Mouse (Mus musculus) hindbrain, embryonic 12.5 days (tissue): ENCODE measurements around the gene Slc6a17. TPM values are rescaled to one million over a fixed set of nuclear protein-coding genes. Genes with fewer than 3 reads are reported as not detected.

Experiments used
- ATAC-seq: fragments of 200-750 bp; cut with Nextera tagmentation; 2 replicates; pipeline ENCODE4 v1.8.0; 2017; ENCODE audit warnings: moderate TSS enrichment; ENCODE audit not compliant: low FRiP score
- H3K27ac ChIP-seq: fragments of 300-500 bp; sonication (generic); 2 replicates; pipeline ENCODE4 v1.5.1; 2016; ENCODE audit warnings: mild to moderate bottlenecking
- H3K27me3 ChIP-seq: fragments of 300-500 bp; sonication (generic); 2 replicates; pipeline ENCODE4 v1.6.1; 2016; ENCODE audit warnings: mild to moderate bottlenecking
- H3K36me3 ChIP-seq: fragments of 300-500 bp; sonication (generic); 2 replicates; pipeline ENCODE4 v1.6.1; 2016; ENCODE audit warnings: mild to moderate bottlenecking
- H3K4me1 ChIP-seq: fragments of 300-500 bp; sonication (generic); 2 replicates; pipeline ENCODE4 v1.6.1; 2016
- H3K4me2 ChIP-seq: fragments of 300-500 bp; sonication (generic); replicated peaks from 2 replicates; pipeline ENCODE4 v1.6.1; 2016; ENCODE audit warnings: mild to moderate bottlenecking
- H3K4me3 ChIP-seq: fragments of 300-500 bp; sonication (generic); 2 replicates; pipeline ENCODE4 v1.5.1; 2016; ENCODE audit warnings: mild to moderate bottlenecking
- H3K9ac ChIP-seq: fragments of 300-500 bp; sonication (generic); 2 replicates; pipeline ENCODE4 v1.6.1; 2016; ENCODE audit warnings: mild to moderate bottlenecking, moderate library complexity
- H3K9me3 ChIP-seq: fragments of 300-500 bp; sonication (generic); replicated peaks from 2 replicates; pipeline ENCODE4 v1.6.1; 2016; ENCODE audit warnings: mild to moderate bottlenecking
- WGBS: fragments of 180-500 bp; shearing (Covaris S2); methylation state at CpG from one replicate; pipeline ENCODE4 v1.1.7; 2016; 5-methylcytosine and 5-hydroxymethylcytosine counted together
- polyA plus RNA-seq: library from polyadenylated mRNA; unstranded; fragments of >200 nt; fragmentation: Nextera tagmentation; extraction: Ambion mirVana; gene quantifications from 2 replicates; pipeline ENCODE4 v1.2.1, GENCODE M21; 2016

Slc6a17 gene
- polyA plus RNA-seq, 1 experiment from 2014 or later = 5.6 TPM

DNA sequence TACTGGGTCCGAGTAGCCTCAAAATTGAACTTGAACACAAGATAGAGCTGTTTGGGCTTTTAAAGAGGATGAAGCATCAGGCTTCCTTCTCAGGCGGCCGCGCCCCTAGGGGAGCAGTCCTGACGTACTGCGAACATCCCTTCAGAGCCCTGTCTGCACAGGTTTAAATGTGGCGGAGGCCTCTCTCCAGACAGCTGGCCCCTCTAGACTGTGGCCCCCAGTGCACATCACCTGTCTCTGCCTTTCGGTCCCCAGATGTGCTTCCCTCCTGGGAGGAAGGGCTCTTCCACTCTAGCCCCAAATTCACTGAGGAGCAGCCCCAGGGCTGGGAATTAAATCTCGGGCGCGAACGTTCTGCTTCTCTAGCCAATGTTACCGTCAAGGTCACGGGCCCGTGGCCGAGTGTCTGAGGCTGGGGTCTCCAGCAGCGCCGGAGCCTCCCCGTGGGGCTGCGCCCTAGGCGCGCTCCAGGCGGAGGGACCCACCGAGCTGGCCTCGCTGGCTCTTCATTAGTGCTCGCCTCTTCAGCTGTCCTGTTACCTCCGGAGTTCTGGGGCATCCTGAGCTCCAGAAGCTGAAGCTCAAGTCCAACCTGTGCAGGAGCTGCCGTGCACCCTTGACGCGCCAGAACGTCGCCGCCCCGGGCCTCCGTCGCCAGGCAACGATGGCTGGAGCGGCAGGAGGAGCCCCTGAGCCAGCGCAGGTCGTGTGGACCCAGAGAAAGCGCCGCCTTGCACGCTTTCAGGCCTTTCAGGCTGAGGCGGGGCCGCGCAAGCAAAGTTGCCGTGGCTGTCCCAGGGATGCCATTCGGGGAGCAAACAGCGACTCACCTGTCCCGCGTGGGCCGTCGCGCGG, 815 bp downstream of the Slc6a17 start:
- Histone ChIP-seq H3K27ac (no peak overlapping the region), H3K9ac (peak overlapping the region; percentile 64), H3K27me3 (peaks cover 64% of the 10 kb centered on the region), H3K9me3 (no peaks in the 10 kb centered on the region), H3K36me3 (no peaks in the 10 kb centered on the region), H3K4me1 (peaks cover 14% of the 10 kb centered on the region), H3K4me3 (peak overlapping the region; percentile 63), H3K4me2 (peak overlapping the region; percentile 98)
- peak; percentile 83 for ATAC-seq
- 4% methylated on average over 55 of the region's 55 CpGs for WGBS

DNA sequence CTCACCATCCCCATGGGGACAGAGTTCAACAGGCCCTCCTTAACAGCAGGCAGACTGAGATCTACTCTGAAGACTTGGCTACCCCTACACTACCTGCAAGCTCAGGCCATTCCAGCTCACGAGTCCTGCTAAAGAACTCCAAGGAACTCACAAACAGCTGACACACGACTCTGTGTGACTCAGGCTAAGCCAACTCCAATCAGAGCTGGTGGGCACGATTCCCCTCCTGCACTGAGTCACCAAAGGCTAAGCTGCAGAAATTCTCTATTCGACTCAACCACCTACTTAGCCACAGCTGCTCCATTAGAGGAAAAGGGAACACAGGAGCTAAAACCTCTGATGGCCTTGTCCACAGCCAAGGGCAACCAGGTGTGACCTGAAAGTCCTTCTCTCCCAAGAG, 1.8 kb downstream of the Slc6a17 start:
- Histone ChIP-seq H3K9me3 (no peaks in the 10 kb centered on the region), H3K27ac (no peak overlapping the region), H3K4me3 (no peak overlapping the region), H3K4me1 (peaks cover 14% of the 10 kb centered on the region), H3K36me3 (no peaks in the 10 kb centered on the region), H3K9ac (no peak overlapping the region), H3K4me2 (no peak overlapping the region), H3K27me3 (peaks cover 63% of the 10 kb centered on the region)
- WGBS = 68% methylated on average over 4 of the region's 4 CpGs
- ATAC-seq = no peak

- no peak overlapping the region for H3K9ac ChIP-seq
- 90% methylated on average over 3 of the region's 3 CpGs for whole genome bisulfite sequencing
- no peak overlapping the region for H3K4me3 ChIP-seq
- no peak overlapping the region for H3K4me2 ChIP-seq
- peaks cover 20% of the 10 kb centered on the region for H3K27me3 ChIP-seq
- no peak for ATAC-seq
- H3K27ac ChIP-seq = no peak overlapping the region
- H3K9me3 ChIP-seq = no peaks in the 10 kb centered on the region
- H3K4me1 ChIP-seq = peaks cover 5% of the 10 kb centered on the region; the same call in 1 of the 2 replicates
- H3K36me3 ChIP-seq = no peaks in the 10 kb centered on the region
These were observed 6.4 kb downstream of the Slc6a17 start for GRCm38 (mm10) chr3:107511416-107511815.

- no peak overlapping the region for H3K4me3 ChIP-seq
- 82% methylated on average over 8 of the region's 8 CpGs for WGBS
- no peaks in the 10 kb centered on the region for H3K36me3 ChIP-seq
- H3K9me3 ChIP-seq = no peaks in the 10 kb centered on the region
- H3K27ac ChIP-seq = no peak overlapping the region
- no peak overlapping the region for H3K4me2 ChIP-seq
- ATAC-seq = no peak
- H3K9ac ChIP-seq = no peak overlapping the region
- H3K27me3 ChIP-seq = 0 out of 2 replicates have a peak, but pooled peaks cover 6% of the 10 kb centered on the region
- H3K4me1 ChIP-seq = peaks cover 18% of the 10 kb centered on the region
These were observed 9.1 kb downstream of the Slc6a17 start for GRCm38 (mm10) chr3:107508696-107509095.

DNA sequence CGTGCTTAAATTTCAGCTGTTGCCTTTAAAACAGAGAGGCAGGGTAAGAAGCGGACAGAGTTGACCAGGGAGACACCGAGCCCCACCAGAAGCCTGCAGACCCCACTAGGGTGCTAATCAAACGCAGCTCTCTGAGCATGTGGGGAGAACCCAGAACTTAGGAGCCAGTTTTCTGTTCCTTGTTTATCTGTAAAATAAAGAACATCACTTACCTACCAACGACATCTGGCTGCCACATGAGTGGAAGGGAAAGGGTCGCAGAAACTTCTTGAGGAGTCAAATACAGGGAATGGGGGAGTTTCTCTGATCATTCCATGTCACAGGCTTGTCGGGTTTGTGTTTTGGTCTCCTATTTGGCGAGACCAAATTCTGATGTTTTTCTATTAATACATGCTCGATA, 9.9 kb downstream of the Slc6a17 start:
- no peaks in the 10 kb centered on the region for H3K36me3 ChIP-seq
- WGBS = 75% methylated on average over 9 of the region's 9 CpGs
- no peak overlapping the region for H3K4me3 ChIP-seq
- H3K9ac ChIP-seq = no peak overlapping the region
- no peaks in the 10 kb centered on the region for H3K9me3 ChIP-seq
- no peak overlapping the region for H3K4me2 ChIP-seq
- no peak overlapping the region for H3K27ac ChIP-seq
- ATAC-seq = no peak
- peaks cover 18% of the 10 kb centered on the region for H3K4me1 ChIP-seq
- 0 out of 2 replicates have a peak, but pooled peaks cover 6% of the 10 kb centered on the region for H3K27me3 ChIP-seq

- H3K27me3 ChIP-seq = 0 out of 2 replicates have a peak, but pooled peaks cover 6% of the 10 kb centered on the region
- no peak for ATAC-seq
- H3K4me3 ChIP-seq = no peak overlapping the region
- 69% methylated on average over 4 of the region's 4 CpGs for WGBS
- no peak overlapping the region for H3K4me2 ChIP-seq
- H3K27ac ChIP-seq = no peak overlapping the region
- H3K36me3 ChIP-seq = no peaks in the 10 kb centered on the region
- peaks cover 19% of the 10 kb centered on the region for H3K4me1 ChIP-seq
- no peaks in the 10 kb centered on the region for H3K9me3 ChIP-seq
- H3K9ac ChIP-seq = no peak overlapping the region
These were observed 11.3 kb downstream of the Slc6a17 start for GRCm38 (mm10) chr3:107506531-107506930.

GRCm38 (mm10) chr3:107505464-107506367, 12.1 kb downstream of the Slc6a17 start:
- Histone ChIP-seq H3K36me3 (no peaks in the 10 kb centered on the region), H3K4me3 (no peak overlapping the region), H3K9me3 (no peaks in the 10 kb centered on the region), H3K27ac (peak overlapping the region; percentile 64), H3K9ac (no peak overlapping the region), H3K27me3 (0 out of 2 replicates have a peak, but pooled peaks cover 6% of the 10 kb centered on the region), H3K4me1 (peaks cover 22% of the 10 kb centered on the region), H3K4me2 (no peak overlapping the region)
- peak; percentile 65 for ATAC-seq
- WGBS = 29% methylated on average over 4 of the region's 4 CpGs

DNA sequence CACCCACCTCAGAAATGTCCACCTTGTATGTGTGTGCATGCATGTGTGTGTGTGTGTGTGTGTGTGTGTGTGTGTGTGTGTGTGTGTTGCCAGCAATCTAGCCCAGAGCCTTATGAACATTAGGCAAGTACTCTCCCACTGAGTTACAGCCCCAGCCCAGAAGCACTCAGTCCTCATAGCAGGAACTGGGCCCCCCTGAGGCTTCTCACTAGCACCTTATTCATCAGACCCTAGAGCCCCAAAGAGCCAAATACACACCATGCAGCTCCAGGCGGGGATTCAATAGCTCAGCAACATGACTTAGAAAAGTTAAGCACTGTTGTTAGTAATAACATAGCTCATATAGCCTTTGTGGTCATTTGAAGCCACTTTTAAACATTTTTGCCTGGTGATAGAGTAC, 13.3 kb downstream of the Slc6a17 start:
- 50% methylated on average over 1 of the region's 1 CpGs for WGBS
- Histone ChIP-seq H3K4me1 (peaks cover 22% of the 10 kb centered on the region), H3K27ac (no peak overlapping the region), H3K36me3 (no peaks in the 10 kb centered on the region), H3K4me2 (no peak overlapping the region), H3K9me3 (no peaks in the 10 kb centered on the region), H3K4me3 (no peak overlapping the region), H3K9ac (no peak overlapping the region), H3K27me3 (0 out of 2 replicates have a peak, but pooled peaks cover 6% of the 10 kb centered on the region)
- ATAC-seq = no peak

DNA sequence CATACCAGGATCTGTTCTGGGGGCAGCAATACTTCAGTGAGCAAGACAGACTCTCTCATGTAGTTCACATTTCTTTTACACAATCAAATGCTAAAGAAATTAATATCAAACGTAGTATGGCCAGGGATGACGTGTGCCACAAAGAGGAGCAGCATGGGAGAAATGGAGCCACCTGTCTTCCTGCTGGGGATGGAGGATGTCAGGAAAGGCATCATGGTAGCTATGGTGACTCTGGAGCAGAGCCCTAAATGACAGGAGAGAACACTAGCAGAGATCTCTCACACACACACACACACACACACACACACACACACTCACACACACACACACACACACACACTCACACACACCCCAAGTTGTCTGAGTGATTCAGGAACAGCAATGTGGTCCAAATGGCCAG, 14.1 kb downstream of the Slc6a17 start:
- no peak for ATAC-seq
- no peak overlapping the region for H3K4me3 ChIP-seq
- WGBS = 79% methylated on average over 2 of the region's 2 CpGs
- H3K9me3 ChIP-seq = no peaks in the 10 kb centered on the region
- no peak overlapping the region for H3K9ac ChIP-seq
- H3K27me3 ChIP-seq = 0 out of 2 replicates have a peak, but pooled peaks cover 6% of the 10 kb centered on the region
- no peak overlapping the region for H3K27ac ChIP-seq
- no peaks in the 10 kb centered on the region for H3K36me3 ChIP-seq
- H3K4me1 ChIP-seq = peaks cover 22% of the 10 kb centered on the region
- no peak overlapping the region for H3K4me2 ChIP-seq

DNA sequence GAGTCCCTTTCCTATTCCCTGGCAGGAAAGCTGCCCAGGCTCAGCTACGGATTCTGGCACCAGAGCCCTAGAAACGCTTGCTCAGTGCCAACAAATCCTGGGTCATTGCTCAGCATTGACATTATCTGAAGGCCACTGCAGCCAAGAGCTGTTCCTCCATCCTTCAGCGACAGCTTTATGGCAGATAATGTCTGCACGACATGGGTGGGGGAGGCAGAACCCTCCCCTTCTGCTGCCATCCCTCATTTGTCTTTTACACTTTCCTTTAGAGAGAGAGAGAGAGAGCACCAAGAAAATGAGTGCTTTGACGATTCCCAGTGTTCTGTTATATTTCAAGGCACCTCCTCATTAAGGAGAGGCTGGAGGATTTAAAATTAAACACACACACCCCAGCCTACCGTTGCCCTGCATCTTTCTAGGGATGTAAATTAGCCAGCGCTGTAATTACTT, 16.1 kb downstream of the Slc6a17 start:
- H3K9me3 ChIP-seq = no peaks in the 10 kb centered on the region
- H3K4me1 ChIP-seq = peaks cover 22% of the 10 kb centered on the region
- no peak overlapping the region for H3K4me2 ChIP-seq
- no peaks in the 10 kb centered on the region for H3K36me3 ChIP-seq
- no peak overlapping the region for H3K9ac ChIP-seq
- 0 out of 2 replicates have a peak, but pooled peaks cover 6% of the 10 kb centered on the region for H3K27me3 ChIP-seq
- no peak for ATAC-seq
- WGBS = 67% methylated on average over 7 of the region's 7 CpGs
- no peak overlapping the region for H3K27ac ChIP-seq
- no peak overlapping the region for H3K4me3 ChIP-seq

- Histone ChIP-seq H3K4me1 (peaks cover 16% of the 10 kb centered on the region), H3K9me3 (no peaks in the 10 kb centered on the region), H3K9ac (no peak overlapping the region), H3K27me3 (0 out of 2 replicates have a peak, but pooled peaks cover 6% of the 10 kb centered on the region), H3K4me3 (no peak overlapping the region), H3K36me3 (no peaks in the 10 kb centered on the region), H3K27ac (no peak overlapping the region), H3K4me2 (no peak overlapping the region)
- WGBS = 92% methylated on average over 11 of the region's 11 CpGs
- no peak for ATAC-seq
These were observed 17.5 kb downstream of the Slc6a17 start for GRCm38 (mm10) chr3:107500301-107500700.
